Mouse (Mus musculus) kidney, postnatal 4 days (tissue): ENCODE measurements at regions not wholly inside any gene's neighbourhood (a gene's known extent, or its start where the extent isn't known, plus 50 kb on each side); places are given as distances from the start of the nearest gene placed in this dataset.
"Not testable (repeated sequence)": the region's sequence is repeated elsewhere in the genome, so short reads cannot be mapped to it uniquely, and the experiment has no call there.

Experiments
- DNase-seq, 2 experiments: peaks; one replicate each; pipeline ENCODE4 v3.0.0; 2021; ENCODE audit warnings: mixed read lengths in 2 of 2

- DNase-seq: no peak
These were observed 1638.0 kb downstream of the Car8 start for GRCm38 (mm10) chr4:6600766-6601367.

GRCm38 (mm10) chr4:6596321-6596720 is 1642.5 kb downstream of the Car8 start:
- no peak for DNase-seq

- DNase-seq: not testable (repeated sequence)
These were observed 1646.0 kb downstream of the Car8 start for GRCm38 (mm10) chr4:6592890-6593289.

GRCm38 (mm10) chr4:6561604-6562357 is 1677.1 kb downstream of the Car8 start:
- peak; percentile 56 to 57 for DNase-seq

GRCm38 (mm10) chr4:6539626-6540025 is 1699.2 kb downstream of the Car8 start:
- DNase-seq: no peak

GRCm38 (mm10) chr4:6532441-6532840 is 1706.4 kb downstream of the Car8 start:
- no peak for DNase-seq

GRCm38 (mm10) chr4:6517626-6518025 is 1721.2 kb downstream of the Car8 start:
- no peak for DNase-seq

- peak; percentile 46 to 67 for DNase-seq
These were observed 1721.7 kb upstream of the Impad1 start for GRCm38 (mm10) chr4:6514823-6515222.

GRCm38 (mm10) chr4:6513635-6514034 is 1720.5 kb upstream of the Impad1 start:
- DNase-seq: no peak

- peak; percentile 88 to 89 for DNase-seq
These were observed 1719.7 kb upstream of the Impad1 start for GRCm38 (mm10) chr4:6512749-6513364.

GRCm38 (mm10) chr4:6508091-6508490 is 1714.9 kb upstream of the Impad1 start:
- DNase-seq: no peak
